Comparison of ENCODE assay signal across 8 mouse cellular contexts in the genomic region with DNA sequence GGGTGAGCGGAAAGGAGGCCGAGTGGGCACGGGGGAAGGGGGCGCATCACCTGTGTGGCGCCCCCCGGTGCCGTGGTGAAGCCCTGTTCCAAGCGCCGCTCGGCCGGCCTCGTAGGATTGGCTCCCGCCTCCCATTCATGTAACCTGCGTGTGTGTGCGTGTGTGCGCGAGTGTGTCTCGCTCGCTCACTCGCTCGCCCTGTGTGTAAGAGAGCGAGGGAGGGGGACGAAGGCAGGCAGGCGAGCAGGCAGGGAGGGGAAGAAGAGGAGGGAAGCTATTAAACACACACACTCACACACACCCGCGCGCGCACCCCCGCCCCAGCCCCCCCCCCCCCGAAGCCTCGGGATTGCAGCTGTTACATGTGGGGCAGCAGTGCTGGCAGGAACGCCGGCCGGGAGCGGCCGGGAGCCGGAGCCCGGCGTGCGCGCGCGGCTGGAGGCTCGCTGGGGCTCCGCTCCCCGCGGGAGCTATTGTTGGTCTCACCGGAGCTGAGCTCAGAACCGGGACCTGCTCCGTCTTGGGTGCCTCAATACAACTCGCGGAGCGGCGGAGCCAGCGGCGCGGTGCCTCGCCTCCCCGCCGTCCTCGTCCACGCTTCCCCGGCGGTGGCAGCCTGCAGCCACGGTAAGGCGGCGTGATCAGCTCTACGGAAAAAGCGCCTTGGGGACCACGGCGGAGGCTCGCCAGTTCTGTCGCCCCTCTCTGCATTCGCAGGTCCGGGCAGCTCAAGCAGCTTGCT. TPM values are rescaled to one million over a fixed set of nuclear protein-coding genes. Genes with fewer than 3 reads are reported as not detected.
DNase-seq lines count a peak whose midpoint lies in the region; ATAC-seq lines count a peak whose summit lies in the region.

No protein-coding gene starts in this region.

- under 1% methylated on average over 74 of the region's 75 CpGs for WGBS in forebrain, embryonic 15.5 days
- WGBS in intestine, embryonic 14.5 days: under 1% methylated on average over 54 of the region's 75 CpGs
- under 1% methylated on average over 62 of the region's 75 CpGs for WGBS in midbrain, embryonic 14.5 days

- intact Hi-C loops in left cerebral cortex, postnatal 36 days (cut with DNase I): loop anchor here (5.0 to 10.0 kb wide), 8 partner anchors 72 to 705 kb away; no protein-coding TSS in a partner anchor

- 0 out of 2 replicates have a peak, but pooled peaks have one; percentile 12 for ATAC-seq in cerebellum, adult (ENCODE audit: insufficient number of reproducible peaks, low FRiP score, low TSS enrichment)
- ATAC-seq in forebrain, embryonic 15.5 days (replicated peaks): peak; percentile 73
- ATAC-seq in intestine, embryonic 14.5 days (replicated peaks; ENCODE audit: low FRiP score, low TSS enrichment, low read depth): peak; percentile 53
- peak; percentile 69 for ATAC-seq in midbrain, embryonic 14.5 days (ENCODE audit: low FRiP score, low TSS enrichment)

- no peak for DNase-seq in cerebellum, adult 9-10 months
- peak; percentile 72 for DNase-seq in intestine, embryonic 14.5 days (ENCODE audit: low spot score)
- DNase-seq in left cerebral cortex, postnatal 36 days (ENCODE audit: low spot score in 2 of 2): peak; percentile 70 to 77
- peak; percentile 87 for DNase-seq in midbrain, embryonic 14.5 days
- peak; percentile 52 for DNase-seq in testis, postnatal 10 days (ENCODE audit: low spot score)

- peak overlapping the region; percentile 97 for H3K9ac ChIP-seq in forebrain, embryonic 15.5 days (replicated peaks)
- peak overlapping the region; percentile 65 for H3K9ac ChIP-seq in intestine, embryonic 14.5 days (ENCODE audit: low read length)
- H3K9ac ChIP-seq in midbrain, embryonic 14.5 days (replicated peaks; ENCODE audit: low read length): peak overlapping the region; percentile 91

- peak overlapping the region; percentile 95 for H3K4me2 ChIP-seq in forebrain, embryonic 15.5 days (replicated peaks)
- peak overlapping the region; percentile 74 for H3K4me2 ChIP-seq in intestine, embryonic 14.5 days (ENCODE audit: low read length)
- peak overlapping the region; percentile 98 for H3K4me2 ChIP-seq in midbrain, embryonic 14.5 days (ENCODE audit: low read length)

- no peaks in the 10 kb centered on the region for H3K27me3 ChIP-seq in forebrain, embryonic 15.5 days
- peaks cover 18% of the 10 kb centered on the region for H3K27me3 ChIP-seq in intestine, embryonic 14.5 days (replicated peaks; ENCODE audit: control insufficient read depth, insufficient read depth, low read length)
- H3K27me3 ChIP-seq in midbrain, embryonic 14.5 days (ENCODE audit: control insufficient read depth, insufficient read depth, low read length): peaks cover 10% of the 10 kb centered on the region; the same call in 1 of the 2 replicates

- H3K4me1 ChIP-seq in brown adipose tissue, adult 24 weeks (ENCODE audit: control insufficient read depth, insufficient read depth, insufficient read length, low read length): peaks cover 4% of the 10 kb centered on the region; the same call in 1 of the 2 replicates
- H3K4me1 ChIP-seq in forebrain, embryonic 15.5 days: peaks cover 36% of the 10 kb centered on the region
- peaks cover 15% of the 10 kb centered on the region for H3K4me1 ChIP-seq in intestine, embryonic 14.5 days (replicated peaks; ENCODE audit: control insufficient read depth, insufficient read depth, low read length)
- H3K4me1 ChIP-seq in midbrain, embryonic 14.5 days (ENCODE audit: control insufficient read depth, insufficient read depth, low read length): peaks cover 19% of the 10 kb centered on the region

- H3K9me3 ChIP-seq in forebrain, embryonic 15.5 days: no peaks in the 10 kb centered on the region
- H3K9me3 ChIP-seq in intestine, embryonic 14.5 days (ENCODE audit: control insufficient read depth, low read length): no peaks in the 10 kb centered on the region
- no peaks in the 10 kb centered on the region for H3K9me3 ChIP-seq in midbrain, embryonic 14.5 days (ENCODE audit: control insufficient read depth, low read length)

- peak overlapping the region; percentile 66 for H3K4me3 ChIP-seq in brown adipose tissue, adult 24 weeks (ENCODE audit: insufficient read depth, low read depth, low read length)
- peak overlapping the region; percentile 81 for H3K4me3 ChIP-seq in forebrain, embryonic 15.5 days
- peak overlapping the region; percentile 64 for H3K4me3 ChIP-seq in intestine, embryonic 14.5 days (ENCODE audit: low read depth, low read length)
- H3K4me3 ChIP-seq in midbrain, embryonic 14.5 days (replicated peaks; ENCODE audit: low read depth, low read length): peak overlapping the region; percentile 79

- 0 out of 2 replicates have a peak overlapping the region, but pooled peaks have one; percentile 19 for H3K27ac ChIP-seq in brown adipose tissue, adult 24 weeks (replicated peaks; ENCODE audit: low read depth, low read length)
- H3K27ac ChIP-seq in forebrain, embryonic 15.5 days (replicated peaks): peak overlapping the region; percentile 98
- H3K27ac ChIP-seq in intestine, embryonic 14.5 days (ENCODE audit: low read depth): peak overlapping the region; percentile 75
- H3K27ac ChIP-seq in midbrain, embryonic 14.5 days (replicated peaks; ENCODE audit: low read depth, low read length): peak overlapping the region; percentile 96

- no peaks in the 10 kb centered on the region for H3K36me3 ChIP-seq in forebrain, embryonic 15.5 days
- H3K36me3 ChIP-seq in intestine, embryonic 14.5 days (ENCODE audit: control insufficient read depth, insufficient read depth, low read length): no peaks in the 10 kb centered on the region
- no peaks in the 10 kb centered on the region for H3K36me3 ChIP-seq in midbrain, embryonic 14.5 days (ENCODE audit: control insufficient read depth, insufficient read depth, low read length)

RNA-seq across cellular contexts. Expression of gene Tenm4, which starts 38.9 kb away (rescaled TPM):
- 9.8 and 10.9 TPM in 2 replicates for polyA plus RNA-seq in brown adipose tissue, adult 24 weeks (2012; ENCODE audit: insufficient read depth, insufficient read length, missing spikeins)
- polyA plus RNA-seq in forebrain, embryonic 15.5 days (2015; fragmentation: Nextera tagmentation; extraction: Ambion mirVana): 103 and 117 TPM in 2 replicates
- polyA plus RNA-seq in intestine, embryonic 14.5 days (2014; fragmentation: Nextera tagmentation; extraction: Ambion mirVana): 36.2 and 36.5 TPM in 2 replicates
- total RNA-seq in left cerebral cortex, postnatal 36 days (2021): 100 to 1,000 TPM; 127 to 178 TPM
- polyA plus RNA-seq in midbrain, embryonic 14.5 days (2014; fragmentation: Nextera tagmentation; extraction: Ambion mirVana): 35.3 and 38.0 TPM in 2 replicates

Comparison
In these comparisons a context has a peak if more than half of its experiments do, and no peak if none do; other contexts are left out.
1. ATAC-seq: peak in every context shown above with its lines; median percentile 73 in forebrain, embryonic 15.5 days; 69 in midbrain, embryonic 14.5 days; 53 in intestine, embryonic 14.5 days; 12 in cerebellum, adult.
2. H3K27ac ChIP-seq: peak in every context shown above with its lines; median percentile 98 in forebrain, embryonic 15.5 days; 96 in midbrain, embryonic 14.5 days; 75 in intestine, embryonic 14.5 days; 19 in brown adipose tissue, adult 24 weeks.